Mouse (Mus musculus) liver, embryonic 11.5 days (tissue): ENCODE results near the gene Dcaf5. TPM values are rescaled to one million over a fixed set of nuclear protein-coding genes. Genes with fewer than 3 reads are reported as not detected.

Experiments
- ATAC-seq: fragments of 200-750 bp; cut with Nextera tagmentation; replicated peaks from 2 replicates; pipeline ENCODE4 v1.8.0; 2017; ENCODE audit warnings: moderate number of reproducible peaks, mild to moderate bottlenecking, moderate TSS enrichment, moderate library complexity; ENCODE audit not compliant: low FRiP score
- DNase-seq: peaks from one replicate; pipeline ENCODE4 v3.0.0-alpha.2; 2017; ENCODE audit warnings: low spot score
- H3K27ac ChIP-seq: fragments of 300-500 bp; sonication (generic); 2 replicates; pipeline ENCODE4 v1.5.1; 2014; ENCODE audit warnings: mild to moderate bottlenecking, low read depth, low read length, control low read depth
- H3K27me3 ChIP-seq: fragments of 300-500 bp; sonication (generic); replicated peaks from 2 replicates; pipeline ENCODE4 v1.6.1; 2014; ENCODE audit warnings: low read length, mixed read lengths; ENCODE audit not compliant: control insufficient read depth, insufficient read depth
- H3K36me3 ChIP-seq: fragments of 300-500 bp; sonication (generic); 2 replicates; pipeline ENCODE4 v1.6.1; 2014; ENCODE audit warnings: mild to moderate bottlenecking, low read length, moderate library complexity, mixed read lengths; ENCODE audit not compliant: control insufficient read depth, insufficient read depth
- H3K4me1 ChIP-seq: fragments of 300-500 bp; sonication (generic); replicated peaks from 2 replicates; pipeline ENCODE4 v1.6.1; 2014; ENCODE audit warnings: low read length, mixed read lengths; ENCODE audit not compliant: control insufficient read depth, insufficient read depth
- H3K4me2 ChIP-seq: fragments of 300-500 bp; sonication (generic); 2 replicates; pipeline ENCODE4 v1.6.1; 2014; ENCODE audit warnings: mild to moderate bottlenecking, control low read depth, moderate library complexity
- H3K4me3 ChIP-seq: fragments of 300-500 bp; sonication (generic); 2 replicates; pipeline ENCODE4 v1.5.1; 2014; ENCODE audit warnings: low read depth, low read length, control low read depth
- H3K9ac ChIP-seq: fragments of 300-500 bp; sonication (generic); 2 replicates; pipeline ENCODE4 v1.6.1; 2014; ENCODE audit warnings: low read depth, low read length, control low read depth
- H3K9me3 ChIP-seq: fragments of 300-500 bp; sonication (generic); 2 replicates; pipeline ENCODE4 v1.6.1; 2016; ENCODE audit warnings: low read length, inconsistent platforms, mixed read lengths; ENCODE audit not compliant: control insufficient read depth
- WGBS: fragments of 180-500 bp; shearing (Covaris S2); extraction: QIAGEN DNeasy Blood & Tissue Kit; methylation state at CpG from one replicate; pipeline ENCODE4 v1.1.7; 2014; 5-methylcytosine and 5-hydroxymethylcytosine counted together
- polyA plus RNA-seq: library from polyadenylated mRNA; unstranded; fragments of >200 nt; fragmentation: Nextera tagmentation; extraction: Ambion mirVana; gene quantifications from 2 replicates; pipeline ENCODE4 v1.2.1, GENCODE M21; 2014

Gene Dcaf5
- polyA plus RNA-seq, 1 experiment from 2014 or later: 5.1 TPM

DNA sequence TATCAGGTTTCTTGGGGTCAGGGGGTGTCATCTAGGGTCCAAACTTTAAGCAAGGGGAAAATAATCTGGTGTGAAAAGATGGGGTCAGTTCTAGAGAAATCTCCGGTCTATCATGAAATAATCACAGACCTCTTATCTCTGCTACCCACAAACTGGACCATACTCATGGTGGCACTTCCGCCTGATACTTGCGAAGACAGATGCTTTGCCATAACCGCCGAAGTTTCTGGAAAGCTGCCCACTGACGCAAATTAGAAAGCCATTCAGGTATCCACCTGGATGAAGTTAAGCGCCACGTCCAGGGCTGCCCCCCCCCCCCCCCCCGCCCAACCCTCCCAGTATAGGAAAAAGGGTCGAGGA, 1.8 kb downstream of the Dcaf5 start:
- no peak for ATAC-seq
- Histone ChIP-seq H3K27ac (peak overlapping the region; percentile 89), H3K36me3 (no peaks in the 10 kb centered on the region), H3K9me3 (no peaks in the 10 kb centered on the region), H3K27me3 (no peaks in the 10 kb centered on the region), H3K4me3 (peak overlapping the region; percentile 80), H3K4me1 (peaks cover 10% of the 10 kb centered on the region), H3K9ac (peak overlapping the region; percentile 86), H3K4me2 (peak overlapping the region; percentile 79)
- 11% methylated on average over 9 of the region's 10 CpGs for WGBS
- DNase-seq: no peak

DNA sequence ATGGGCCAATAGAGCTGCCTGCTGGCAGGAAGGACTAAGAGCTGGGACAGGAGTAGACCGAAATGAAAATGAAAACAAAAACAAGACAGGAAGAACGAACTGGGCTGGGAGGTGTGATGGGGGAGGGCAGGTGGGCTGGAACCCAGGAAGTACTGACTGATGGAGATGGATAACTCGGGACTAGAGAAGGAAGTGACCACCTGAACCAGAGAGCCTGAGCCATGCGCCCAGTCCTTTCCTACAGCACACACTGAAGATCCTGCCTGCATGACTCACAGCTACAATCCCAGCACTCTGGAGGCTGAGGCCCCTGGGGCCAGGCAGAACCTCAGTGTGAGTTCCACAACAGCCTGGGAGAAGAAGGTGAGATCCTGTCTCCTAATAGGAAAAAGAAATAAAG, 3.1 kb downstream of the Dcaf5 start:
- Histone ChIP-seq H3K27ac (no peak overlapping the region), H3K36me3 (peaks cover 4% of the 10 kb centered on the region; the same call in 1 of the 2 replicates), H3K9ac (no peak overlapping the region), H3K27me3 (no peaks in the 10 kb centered on the region), H3K4me2 (no peak overlapping the region), H3K4me3 (no peak overlapping the region), H3K4me1 (peaks cover 10% of the 10 kb centered on the region), H3K9me3 (no peaks in the 10 kb centered on the region)
- ATAC-seq: no peak
- DNase-seq: no peak
- 64% methylated on average over 4 of the region's 4 CpGs for WGBS

DNA sequence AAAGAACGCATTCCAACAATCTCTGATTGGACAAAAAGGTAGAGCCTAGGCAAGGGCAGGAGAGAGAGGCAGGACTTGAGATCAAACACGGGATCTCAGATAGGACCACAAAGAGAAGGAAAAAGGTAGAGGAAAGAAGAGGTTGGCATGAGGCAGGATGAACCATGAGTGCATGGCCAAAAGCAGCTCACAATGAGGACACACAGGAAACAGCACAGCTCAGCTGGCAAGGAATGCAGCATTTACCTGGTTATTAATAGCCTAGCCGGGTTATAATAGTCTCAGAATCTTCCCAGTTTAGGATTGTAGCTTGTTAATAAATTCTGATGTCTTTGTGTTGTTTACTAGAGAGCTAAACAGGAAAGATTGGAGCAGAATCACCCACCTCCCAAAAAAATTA, 8.7 kb downstream of the Dcaf5 start:
- Histone ChIP-seq H3K9ac (no peak overlapping the region), H3K27ac (no peak overlapping the region), H3K4me3 (no peak overlapping the region), H3K4me2 (no peak overlapping the region), H3K36me3 (peaks cover 6% of the 10 kb centered on the region; the same call in 1 of the 2 replicates), H3K9me3 (no peaks in the 10 kb centered on the region), H3K27me3 (no peaks in the 10 kb centered on the region), H3K4me1 (no peaks in the 10 kb centered on the region)
- DNase-seq (no peak), ATAC-seq (no peak)
- WGBS: 90% methylated on average over 3 of the region's 3 CpGs

DNA sequence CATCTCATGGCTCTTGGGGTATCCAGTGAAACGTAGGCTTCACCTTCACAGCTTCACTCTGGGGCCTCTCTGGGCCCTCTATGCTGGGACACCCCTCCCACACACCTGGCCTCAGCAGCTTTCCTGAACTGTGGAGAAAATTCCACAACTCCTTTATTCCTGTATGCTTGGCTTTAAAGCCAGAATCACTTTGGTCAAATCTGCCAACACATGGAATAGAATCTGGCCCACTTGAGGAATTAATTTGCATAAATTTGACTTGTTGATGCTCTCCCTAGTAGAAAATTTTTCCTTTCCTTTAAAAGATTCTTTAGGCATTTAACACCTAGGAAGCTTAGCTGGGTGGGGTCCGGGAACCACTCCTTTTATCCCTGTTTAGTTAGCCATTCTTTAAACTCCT, 21.3 kb downstream of the Dcaf5 start:
- DNase-seq (no peak), ATAC-seq (no peak)
- Histone ChIP-seq H3K9ac (no peak overlapping the region), H3K9me3 (no peaks in the 10 kb centered on the region; the same call in 1 of the 2 replicates), H3K27me3 (no peaks in the 10 kb centered on the region), H3K4me3 (no peak overlapping the region), H3K27ac (no peak overlapping the region), H3K36me3 (0 out of 2 replicates have a peak, but pooled peaks cover 4% of the 10 kb centered on the region), H3K4me1 (no peaks in the 10 kb centered on the region), H3K4me2 (no peak overlapping the region)
- WGBS: 82% methylated on average over 2 of the region's 2 CpGs

DNA sequence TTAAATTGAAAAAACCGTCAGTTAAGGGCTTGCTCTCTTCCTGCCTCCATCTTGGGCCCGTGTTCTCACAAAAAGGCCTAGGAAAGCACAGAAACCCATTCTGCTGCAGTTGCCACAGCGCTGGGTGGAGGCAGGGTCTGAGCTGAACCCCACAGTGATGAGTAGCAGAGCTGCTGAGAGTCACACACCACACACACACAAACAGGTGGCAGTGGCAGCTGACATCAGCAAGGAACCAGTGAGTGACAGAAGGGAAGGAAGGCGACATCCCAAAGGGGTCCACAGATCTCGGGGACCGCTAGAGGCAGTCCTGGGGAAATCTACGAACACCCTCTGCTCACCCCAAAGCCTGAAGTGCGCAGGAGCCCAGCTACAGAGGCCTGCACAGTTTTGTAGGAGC, 25.5 kb downstream of the Dcaf5 start:
- no peak for DNase-seq
- no peak overlapping the region for H3K27ac ChIP-seq
- ATAC-seq: no peak
- H3K9ac ChIP-seq: no peak overlapping the region
- no peaks in the 10 kb centered on the region for H3K27me3 ChIP-seq
- no peak overlapping the region for H3K4me3 ChIP-seq
- WGBS: 89% methylated on average over 8 of the region's 8 CpGs
- no peaks in the 10 kb centered on the region for H3K4me1 ChIP-seq
- no peak overlapping the region for H3K4me2 ChIP-seq
- H3K36me3 ChIP-seq: 0 out of 2 replicates have a peak, but pooled peaks cover 3% of the 10 kb centered on the region
- no peaks in the 10 kb centered on the region; the same call in 1 of the 2 replicates for H3K9me3 ChIP-seq

DNA sequence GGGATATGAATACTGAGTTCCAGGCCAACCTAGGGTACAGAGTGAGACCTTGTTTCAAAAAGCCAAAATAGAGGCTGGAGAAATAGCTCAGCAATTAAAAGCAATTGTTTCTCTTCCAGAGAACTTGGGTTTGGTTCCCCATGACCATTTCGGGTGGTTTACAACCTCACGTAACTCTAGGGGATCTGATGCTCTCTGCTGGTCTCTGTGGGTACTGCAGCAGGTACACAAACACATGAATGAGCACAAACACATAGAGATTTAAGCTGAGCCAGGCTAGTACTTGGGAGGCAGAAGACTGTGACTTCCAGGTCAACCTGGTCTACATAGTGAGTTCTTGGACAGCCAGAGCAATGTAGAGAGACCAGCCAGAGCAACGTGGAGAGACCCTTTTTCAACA, 28.6 kb downstream of the Dcaf5 start:
- H3K4me3 ChIP-seq: no peak overlapping the region
- no peaks in the 10 kb centered on the region for H3K27me3 ChIP-seq
- no peak for ATAC-seq
- peaks cover 5% of the 10 kb centered on the region; the same call in 1 of the 2 replicates for H3K36me3 ChIP-seq
- WGBS: 56% methylated on average over 3 of the region's 3 CpGs
- no peak overlapping the region for H3K4me2 ChIP-seq
- no peaks in the 10 kb centered on the region for H3K9me3 ChIP-seq
- H3K4me1 ChIP-seq: no peaks in the 10 kb centered on the region
- no peak overlapping the region for H3K9ac ChIP-seq
- DNase-seq: no peak
- no peak overlapping the region for H3K27ac ChIP-seq

DNA sequence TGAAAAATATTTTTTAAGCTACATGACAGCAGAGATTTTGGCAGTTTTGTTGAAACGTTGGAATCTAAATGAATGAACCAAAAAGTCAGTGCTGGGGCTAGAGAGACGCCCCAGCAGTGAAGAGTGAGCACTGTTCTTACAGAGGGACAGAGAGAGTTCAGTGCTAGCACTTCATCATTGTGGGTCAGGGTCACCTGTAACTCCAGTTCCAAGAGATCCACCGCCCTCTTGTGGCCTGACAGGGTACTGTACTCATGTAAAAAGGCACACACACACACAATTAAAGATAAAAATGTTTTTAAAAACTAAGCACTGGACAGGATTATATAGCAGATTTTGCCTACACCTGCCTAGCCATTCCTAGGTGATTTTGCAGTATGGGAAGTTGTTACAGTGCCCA, 29.8 kb downstream of the Dcaf5 start:
- no peaks in the 10 kb centered on the region for H3K27me3 ChIP-seq
- H3K27ac ChIP-seq: no peak overlapping the region
- no peak overlapping the region for H3K4me2 ChIP-seq
- DNase-seq (no peak), ATAC-seq (no peak)
- 36% methylated on average over 3 of the region's 3 CpGs for WGBS
- no peak overlapping the region for H3K9ac ChIP-seq
- no peaks in the 10 kb centered on the region for H3K9me3 ChIP-seq
- H3K4me1 ChIP-seq: no peaks in the 10 kb centered on the region
- no peak overlapping the region for H3K4me3 ChIP-seq
- peaks cover 6% of the 10 kb centered on the region for H3K36me3 ChIP-seq

DNA sequence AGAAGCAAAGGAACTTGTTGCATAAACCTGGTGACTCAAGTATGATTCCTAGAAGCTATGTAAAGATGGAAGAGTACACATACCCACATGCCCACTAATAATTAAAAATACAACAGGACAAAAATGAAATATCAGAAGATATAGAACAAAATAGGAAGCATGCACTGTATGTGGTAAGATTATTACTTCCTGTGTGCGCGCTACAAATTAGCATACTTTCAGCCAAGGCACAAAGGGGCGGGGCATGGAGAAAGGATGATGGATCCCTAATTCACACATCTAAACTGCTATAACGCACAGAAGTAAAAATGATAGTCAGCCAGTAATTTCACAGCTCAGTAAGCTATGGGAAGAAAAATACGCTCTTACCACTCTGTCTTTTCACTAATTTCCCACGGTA, 32.3 kb downstream of the Dcaf5 start:
- no peaks in the 10 kb centered on the region for H3K27me3 ChIP-seq
- peaks cover 13% of the 10 kb centered on the region for H3K36me3 ChIP-seq
- no peaks in the 10 kb centered on the region for H3K4me1 ChIP-seq
- no peak overlapping the region for H3K9ac ChIP-seq
- H3K27ac ChIP-seq: no peak overlapping the region
- WGBS: 94% methylated on average over 6 of the region's 6 CpGs
- DNase-seq (no peak), ATAC-seq (no peak)
- H3K9me3 ChIP-seq: no peaks in the 10 kb centered on the region
- no peak overlapping the region for H3K4me2 ChIP-seq
- H3K4me3 ChIP-seq: no peak overlapping the region

DNA sequence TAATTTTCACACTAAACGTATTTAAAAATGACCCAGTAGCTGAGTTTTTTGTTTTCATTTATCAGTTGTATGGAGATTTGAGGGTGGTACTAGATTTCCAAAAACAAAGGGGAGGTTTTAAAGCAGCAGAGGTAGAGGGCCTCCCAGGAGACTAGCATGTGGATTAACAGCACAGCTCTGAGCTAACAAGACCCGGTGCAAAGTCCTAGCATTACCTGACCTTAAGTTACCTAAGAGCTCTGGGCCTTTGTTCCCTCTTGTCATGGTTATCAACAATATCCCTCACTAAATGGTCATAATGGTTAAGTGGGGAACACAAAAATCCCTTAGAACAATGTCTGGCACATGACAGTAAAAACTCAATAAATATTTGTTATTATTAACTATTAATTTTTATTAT, 37.3 kb downstream of the Dcaf5 start:
- peaks cover 19% of the 10 kb centered on the region for H3K36me3 ChIP-seq
- no peaks in the 10 kb centered on the region for H3K9me3 ChIP-seq
- H3K27me3 ChIP-seq: no peaks in the 10 kb centered on the region
- no peak overlapping the region for H3K4me3 ChIP-seq
- 81% methylated on average over 2 of the region's 2 CpGs for WGBS
- no peak overlapping the region for H3K4me2 ChIP-seq
- DNase-seq (no peak), ATAC-seq (no peak)
- H3K27ac ChIP-seq: no peak overlapping the region
- no peak overlapping the region for H3K9ac ChIP-seq
- H3K4me1 ChIP-seq: no peaks in the 10 kb centered on the region
